Mouse (Mus musculus): Measurements from ENCODE around the gene Ppia. TPM values are rescaled to one million over a fixed set of nuclear protein-coding genes. Genes with fewer than 3 reads are reported as not detected.
A peak's percentile ranks its signal among the peaks of the same experiment; 100 is the strongest.

The Ppia gene
- total RNA-seq, 1 experiment from 2014 or later = 1,374 TPM

DNA sequence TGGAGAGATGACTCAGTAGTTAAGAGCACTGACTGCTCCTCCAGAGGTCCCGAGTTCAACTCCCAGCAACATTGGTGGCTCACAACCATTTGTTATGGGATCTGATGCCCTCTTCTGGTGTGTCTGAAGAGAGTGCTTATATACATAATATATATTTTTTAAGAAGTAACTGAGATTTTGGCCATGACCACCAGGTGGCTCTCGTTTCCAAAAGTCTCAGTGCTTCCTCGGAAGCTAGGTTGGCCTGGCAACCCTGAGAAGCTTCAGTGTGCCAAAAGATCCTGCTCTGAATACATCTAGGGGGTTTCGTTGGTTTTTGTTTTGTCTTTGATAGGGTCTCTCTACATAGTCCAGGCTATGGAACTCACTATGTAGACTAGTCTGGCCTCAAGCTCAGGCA, 49.9 kb downstream of the Ppia start:
- ATAC-seq (replicated peaks in 1 of 2; ENCODE audit: insufficient read depth in 1 of 2, low FRiP score in 2 of 2, low TSS enrichment in 1 of 2, low read depth in 1 of 2, poor library complexity in 2 of 2, severe bottlenecking in 2 of 2) = peak; percentile 81 to 88

DNA sequence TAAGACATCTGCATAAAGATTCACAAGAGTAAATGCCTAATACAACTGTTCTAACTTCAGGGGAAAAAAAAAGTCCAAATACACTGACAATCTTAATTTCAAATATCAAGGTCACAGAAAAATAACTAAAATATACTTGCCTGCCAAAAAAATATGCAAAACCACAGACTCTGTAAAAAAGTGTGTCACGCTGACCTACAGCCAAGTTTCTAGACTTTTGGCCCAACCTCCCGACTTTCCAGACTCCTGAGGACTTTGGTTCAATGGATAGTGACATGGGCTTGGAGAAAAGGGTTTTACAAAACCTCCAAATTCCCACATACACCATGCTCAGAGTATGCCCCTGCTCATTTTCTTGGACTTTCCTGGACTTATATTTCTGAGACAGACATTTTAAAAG, 53.3 kb downstream of the Ppia start:
- no peak for ATAC-seq (replicated peaks in 1 of 2; ENCODE audit: insufficient read depth in 1 of 2, low FRiP score in 2 of 2, low TSS enrichment in 1 of 2, low read depth in 1 of 2, poor library complexity in 2 of 2, severe bottlenecking in 2 of 2)

Other genes with a start within 250 kb of the Ppia start
- 0.63 TPM in 1 of 2 replicates, not detected in the other for gene A730071L15Rik, start 215.4 kb upstream of the Ppia start, total RNA-seq (2017)
- 37.8 and 38.0 TPM in 2 replicates for gene Nudcd3, start 215.0 kb upstream of the Ppia start, total RNA-seq (2017)
- not detected in 2 replicates for gene Npc1l1, start 185.3 kb upstream of the Ppia start, total RNA-seq (2017)
- gene Ddx56, start 147.7 kb upstream of the Ppia start, total RNA-seq (2017) = 38.0 and 54.7 TPM in 2 replicates
- gene Tmed4, start 140.6 kb upstream of the Ppia start, total RNA-seq (2017) = 50.3 and 67.4 TPM in 2 replicates
- 71.7 and 94.2 TPM in 2 replicates for gene Ogdh, start 123.8 kb upstream of the Ppia start, total RNA-seq (2017)
- gene Zmiz2, start 26.4 kb upstream of the Ppia start, total RNA-seq (2017) = 11.1 and 14.8 TPM in 2 replicates
- gene H2afv, start 29.0 kb downstream of the Ppia start, total RNA-seq (2017) = 138 and 152 TPM in 2 replicates
- 75.8 and 78.8 TPM in 2 replicates for gene Purb, start 60.5 kb downstream of the Ppia start, total RNA-seq (2017)
- gene Myo1g, start 105.5 kb downstream of the Ppia start, total RNA-seq (2017) = 41.4 and 46.3 TPM in 2 replicates
- gene Ccm2, start 131.4 kb downstream of the Ppia start, total RNA-seq (2017) = 46.1 and 80.2 TPM in 2 replicates
- gene Nacad, start 190.6 kb downstream of the Ppia start, total RNA-seq (2017) = 0.05 TPM in 1 of 2 replicates, not detected in the other
- 19.9 and 36.6 TPM in 2 replicates for gene Tbrg4, start 210.6 kb downstream of the Ppia start, total RNA-seq (2017)
- not detected in 2 replicates for gene Wap, start 223.2 kb downstream of the Ppia start, total RNA-seq (2017)
- gene Ramp3, start 243.1 kb downstream of the Ppia start, total RNA-seq (2017) = 0.25 TPM in 1 of 2 replicates, not detected in the other